Mouse (Mus musculus) heart, postnatal 36 days (tissue): ENCODE measurements around the gene Lonp2. TPM values are rescaled to one million over a fixed set of nuclear protein-coding genes. Genes with fewer than 3 reads are reported as not detected.

Source experiments
- DNase-seq, 2 experiments: peaks; one replicate each; pipeline ENCODE4 v3.0.0; 2021 to 2022
- intact Hi-C: fragments of 180-260 bp; cut with DNase I; formaldehyde crosslinking; loops from one replicate; pipeline ENCODE4 v1.15.1; 2025
- total RNA-seq, 2 experiments: library from RNA; stranded (reverse); gene quantifications; 2 replicates each; pipeline ENCODE4 v1.2.3; 2021

Lonp2 gene
- total RNA-seq, 2 experiments from 2014 or later = 73.4 to 77.8 TPM

GRCm38 (mm10) chr8:86617759-86618387 is 6.0 kb upstream of the Lonp2 start:
- intact Hi-C loops = no loop called here
- no peak for DNase-seq

GRCm38 (mm10) chr8:86623551-86623910 is 312 bp upstream of the Lonp2 start:
- intact Hi-C loops = loop anchor here (5.0 kb wide), 1 partner anchor 1766 kb away; the partner anchor contains the start of gene Farsa
- DNase-seq = no peak

- DNase-seq = peak in 1 of 2 experiments; percentile 6
- intact Hi-C loops = loop anchor here (5.0 kb wide), 1 partner anchor 1768 kb away; the partner anchor contains the start of gene Farsa
Measured at GRCm38 (mm10) chr8:86624915-86625314, 1.1 kb downstream of the Lonp2 start.

DNA sequence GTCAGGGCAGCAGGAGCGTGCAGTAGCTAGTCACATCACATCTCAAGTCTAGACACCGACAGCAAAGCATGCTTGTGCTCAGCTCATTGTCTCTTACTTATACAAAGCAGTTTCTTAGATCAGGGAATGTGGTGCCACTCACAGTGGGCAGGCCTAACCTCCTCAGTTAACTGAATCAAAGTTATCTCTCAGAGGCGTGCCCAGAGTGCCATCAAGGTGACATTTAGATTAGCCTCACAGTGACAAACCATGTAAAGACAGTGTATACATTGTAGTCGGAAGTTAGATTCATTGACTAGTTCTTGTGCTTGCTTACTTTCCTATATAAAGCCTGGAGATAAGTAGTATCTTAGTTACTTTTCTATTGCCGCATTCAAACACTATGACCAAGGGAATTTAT is 6.4 kb downstream of the Lonp2 start:
- intact Hi-C loops = no loop called here

DNA sequence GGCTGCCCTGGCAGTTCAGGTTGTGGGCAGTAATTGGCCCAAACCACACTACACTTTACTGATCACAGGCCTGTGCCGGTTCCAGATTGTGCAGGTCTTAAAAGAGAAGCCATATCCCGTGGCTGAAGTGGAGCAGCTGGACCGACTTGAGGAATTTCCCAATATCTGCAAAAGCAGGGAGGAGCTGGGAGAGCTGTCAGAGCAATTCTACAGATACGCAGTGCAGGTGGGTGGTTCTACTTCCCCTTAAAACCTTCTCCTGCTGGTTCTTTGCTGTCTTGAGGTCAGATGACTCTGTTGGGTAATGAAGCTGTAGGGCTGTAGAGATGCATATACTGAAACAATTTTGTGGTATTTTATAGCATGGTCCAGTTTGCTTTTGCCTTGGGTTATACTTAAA is 7.6 kb downstream of the Lonp2 start:
- intact Hi-C loops = no loop called here
- no peak for DNase-seq

More for the DNA sequence above, 6.4 kb downstream of the Lonp2 start:
- DNase-seq = no peak

- DNase-seq = no peak
- intact Hi-C loops = no loop called here
Measured at GRCm38 (mm10) chr8:86637826-86638225, 14.0 kb downstream of the Lonp2 start.

DNA sequence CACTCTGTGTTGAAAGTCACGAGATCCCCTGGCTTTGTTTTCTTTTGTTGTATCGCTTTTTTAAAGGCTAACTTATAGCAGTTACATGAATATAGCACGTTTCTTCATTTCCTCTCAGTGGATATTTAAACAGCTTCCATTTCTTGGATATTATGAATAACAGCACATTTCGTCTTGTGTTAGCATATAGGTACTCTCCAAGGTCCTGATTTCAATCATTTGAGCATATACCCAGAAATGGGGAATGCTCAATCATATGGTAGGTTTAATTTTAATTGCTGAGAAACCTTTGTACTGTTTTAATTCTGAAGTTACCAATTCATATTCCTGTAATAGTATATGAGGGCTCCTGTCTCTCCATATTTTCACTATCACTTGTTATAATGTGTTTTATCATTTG is 15.1 kb downstream of the Lonp2 start:
- intact Hi-C loops = no loop called here
- no peak for DNase-seq

GRCm38 (mm10) chr8:86642682-86643081 is 18.8 kb downstream of the Lonp2 start:
- no peak for DNase-seq
- intact Hi-C loops = loop anchor here (2.0 to 5.0 kb wide), 2 partner anchors 200 to 260 kb away; no protein-coding TSS in a partner anchor

GRCm38 (mm10) chr8:86644661-86645060 is 20.8 kb downstream of the Lonp2 start:
- DNase-seq = no peak
- intact Hi-C loops = loop anchor here (5.0 kb wide), 1 partner anchor 198 kb away; no protein-coding TSS in a partner anchor

DNA sequence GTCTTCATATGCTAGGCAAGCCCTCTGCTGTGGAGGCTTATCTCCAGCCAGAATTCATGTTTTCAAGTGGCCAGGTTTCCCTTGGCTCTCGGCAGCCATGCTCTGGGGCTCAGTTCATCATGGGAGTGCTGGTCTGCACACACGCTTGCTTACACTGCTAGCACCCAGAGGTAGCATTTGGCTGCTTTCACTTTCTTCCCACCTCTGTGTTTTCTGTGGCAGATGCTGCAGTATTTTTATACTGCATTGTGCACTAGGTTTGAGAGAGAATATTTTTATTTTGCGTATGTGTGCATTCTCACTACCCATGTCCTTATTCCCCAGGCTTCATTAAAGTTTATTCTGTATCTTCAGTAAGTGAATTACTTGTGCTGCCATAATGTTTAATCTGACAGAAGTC is 23.9 kb downstream of the Lonp2 start:
- DNase-seq = no peak
- intact Hi-C loops = no loop called here

GRCm38 (mm10) chr8:86651416-86651815 is 27.6 kb downstream of the Lonp2 start:
- no peak for DNase-seq
- intact Hi-C loops = no loop called here

GRCm38 (mm10) chr8:86652546-86652945 is 28.7 kb downstream of the Lonp2 start:
- intact Hi-C loops = no loop called here
- no peak for DNase-seq

- intact Hi-C loops = no loop called here
- no peak for DNase-seq
Measured at GRCm38 (mm10) chr8:86654578-86654977, 30.7 kb downstream of the Lonp2 start.

DNA sequence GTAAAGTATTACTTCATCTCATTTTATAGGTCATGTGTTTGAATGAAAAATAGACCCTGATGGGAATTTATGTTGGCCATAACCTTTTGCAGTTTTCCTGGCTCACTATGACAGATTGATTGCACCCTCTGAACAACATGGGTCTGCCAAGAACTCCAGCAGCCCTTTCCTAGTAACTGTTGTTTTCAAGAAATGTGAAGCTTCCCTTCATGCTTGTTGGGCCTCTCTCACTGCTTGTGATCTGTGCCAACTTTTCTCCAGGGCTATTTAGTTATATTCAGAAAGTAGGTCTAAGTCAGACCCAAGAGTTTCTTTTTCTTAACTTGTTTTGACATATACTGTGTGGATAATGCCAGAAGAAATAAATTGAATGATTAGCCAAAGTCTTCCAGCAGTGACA is 44.9 kb downstream of the Lonp2 start:
- DNase-seq = no peak
- intact Hi-C loops = no loop called here

- intact Hi-C loops = no loop called here
- no peak for DNase-seq
Measured at GRCm38 (mm10) chr8:86669259-86669658, 45.4 kb downstream of the Lonp2 start.

DNA sequence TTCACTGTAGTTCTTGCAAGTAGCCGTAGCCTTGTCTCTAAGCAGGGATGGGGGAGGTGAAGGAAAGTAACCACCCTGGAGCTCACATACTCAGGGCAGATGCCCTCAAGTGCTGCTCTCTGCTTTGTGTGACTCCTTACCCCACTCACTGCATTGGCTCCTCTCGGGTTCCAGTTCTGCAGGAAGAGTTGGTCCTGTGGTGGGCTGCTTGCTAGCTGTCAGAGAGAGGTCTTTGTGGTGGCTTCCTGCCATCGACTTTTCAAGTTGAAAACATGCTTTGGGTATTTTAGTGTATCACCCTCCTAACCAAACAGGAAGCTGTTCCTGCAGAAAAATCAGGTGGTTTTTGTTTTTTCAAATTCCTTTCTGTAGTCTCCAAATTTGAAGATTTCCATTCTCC is 62.8 kb downstream of the Lonp2 start:
- no peak for DNase-seq
- intact Hi-C loops = no loop called here

DNA sequence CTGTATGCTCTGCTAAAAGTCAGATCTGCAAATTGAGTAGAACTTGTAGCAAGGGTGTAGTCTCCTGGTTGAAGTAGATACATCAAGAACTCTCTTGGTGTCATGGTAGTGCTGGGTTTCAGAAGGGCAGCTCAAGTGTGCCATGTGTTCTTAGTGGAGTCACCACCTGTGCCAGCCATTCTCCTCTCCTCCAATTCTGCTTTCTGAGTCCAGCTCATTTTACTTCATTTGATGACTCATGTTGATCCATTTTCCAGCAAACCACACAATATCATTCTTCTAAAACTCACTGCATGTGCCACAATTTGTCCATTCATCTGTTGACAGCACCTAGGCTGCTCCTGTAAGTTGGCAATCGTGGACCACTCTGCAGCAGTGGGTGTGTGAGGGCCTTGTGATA is 68.3 kb downstream of the Lonp2 start:
- intact Hi-C loops = no loop called here
- no peak for DNase-seq

DNA sequence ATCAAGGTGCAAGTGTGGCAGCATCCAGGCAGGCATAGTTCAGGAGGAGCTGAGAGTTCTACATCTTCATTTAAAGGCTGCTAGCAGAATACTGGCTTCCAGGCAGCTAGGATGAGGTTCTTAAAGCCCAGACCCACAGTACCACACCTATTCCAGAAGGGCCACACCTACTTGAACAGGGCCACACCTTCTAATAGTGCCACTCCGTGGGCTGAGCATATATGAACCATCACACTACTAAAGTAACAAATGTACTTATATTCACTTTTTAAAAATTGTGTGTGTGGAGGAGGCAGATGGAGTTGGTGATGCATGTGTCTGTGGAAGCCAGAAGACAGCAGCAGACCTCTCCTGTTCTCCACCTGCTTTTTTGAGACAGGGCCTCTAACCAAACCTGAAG is 70.2 kb downstream of the Lonp2 start:
- intact Hi-C loops = no loop called here
- DNase-seq = no peak

DNA sequence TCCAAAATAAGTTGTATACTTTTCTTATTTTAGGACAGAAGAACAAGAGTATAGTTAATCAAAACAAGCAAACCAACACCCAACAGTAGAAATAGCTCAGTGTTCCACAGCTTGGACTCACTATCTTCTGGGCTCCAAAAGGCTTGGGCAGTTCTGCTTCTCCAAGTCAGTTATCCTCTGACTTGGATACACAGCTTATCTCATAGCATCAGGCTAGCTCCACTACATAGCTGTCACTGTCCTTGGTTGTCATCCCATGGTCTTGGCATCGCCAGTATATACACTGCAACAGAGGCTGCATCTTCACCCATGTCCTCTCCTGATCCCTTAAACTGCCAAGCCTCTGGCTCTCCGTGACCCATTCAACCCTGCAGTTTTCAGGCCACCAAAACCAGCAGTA is 71.9 kb downstream of the Lonp2 start:
- no peak for DNase-seq
- intact Hi-C loops = no loop called here

- intact Hi-C loops = no loop called here
- no peak for DNase-seq
Measured at GRCm38 (mm10) chr8:86698811-86699421, 75.1 kb downstream of the Lonp2 start.

DNA sequence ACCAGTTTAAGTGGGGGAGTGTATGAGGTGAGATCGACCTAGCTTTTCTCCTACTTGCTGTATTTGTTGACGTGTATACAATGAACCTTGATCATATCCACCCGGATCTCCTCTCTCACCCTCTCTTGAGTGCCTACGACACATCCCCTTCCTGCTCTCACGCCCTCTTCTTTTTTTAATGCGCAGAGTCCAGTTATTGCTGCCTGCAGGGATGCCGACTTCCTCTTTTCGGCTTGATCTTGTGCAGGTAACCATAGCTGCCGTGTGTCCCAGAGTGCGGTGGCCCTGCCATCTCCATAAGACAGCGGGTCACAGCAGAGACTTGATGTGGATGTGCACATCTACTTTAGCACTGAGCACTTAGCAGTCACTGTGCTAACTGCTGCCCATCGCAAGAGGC is 75.6 kb downstream of the Lonp2 start:
- intact Hi-C loops = no loop called here
- no peak for DNase-seq

DNA sequence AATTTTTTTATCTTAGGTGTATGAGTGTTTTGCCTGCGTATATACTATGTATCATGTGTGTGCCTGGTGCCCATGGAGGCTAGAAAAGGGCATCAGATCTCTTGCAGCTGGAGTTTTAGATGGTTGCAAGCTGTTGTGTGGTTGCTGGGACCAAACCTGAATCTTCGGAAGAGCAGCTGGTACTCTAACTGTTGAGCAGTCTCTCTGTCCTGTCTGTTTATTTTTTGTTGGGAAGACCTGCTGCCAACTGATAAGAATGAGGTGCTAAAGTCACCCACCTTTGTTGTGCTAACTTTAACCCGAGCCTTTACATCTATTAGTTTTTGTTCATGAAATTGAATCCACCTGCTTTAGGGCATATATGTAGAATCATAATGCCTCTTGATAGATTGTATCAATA is 78.6 kb downstream of the Lonp2 start:
- DNase-seq = no peak
- intact Hi-C loops = no loop called here

- no peak for DNase-seq
- intact Hi-C loops = no loop called here
Measured at GRCm38 (mm10) chr8:86705317-86705716, 81.5 kb downstream of the Lonp2 start.
